Mouse (Mus musculus): ENCODE measurements around the gene Usf3. TPM values are rescaled to one million over a fixed set of nuclear protein-coding genes. Genes with fewer than 3 reads are reported as not detected.

Gene Usf3
- polyA plus RNA-seq, 1 experiment from 2014 or later: 5.8 TPM

DNA sequence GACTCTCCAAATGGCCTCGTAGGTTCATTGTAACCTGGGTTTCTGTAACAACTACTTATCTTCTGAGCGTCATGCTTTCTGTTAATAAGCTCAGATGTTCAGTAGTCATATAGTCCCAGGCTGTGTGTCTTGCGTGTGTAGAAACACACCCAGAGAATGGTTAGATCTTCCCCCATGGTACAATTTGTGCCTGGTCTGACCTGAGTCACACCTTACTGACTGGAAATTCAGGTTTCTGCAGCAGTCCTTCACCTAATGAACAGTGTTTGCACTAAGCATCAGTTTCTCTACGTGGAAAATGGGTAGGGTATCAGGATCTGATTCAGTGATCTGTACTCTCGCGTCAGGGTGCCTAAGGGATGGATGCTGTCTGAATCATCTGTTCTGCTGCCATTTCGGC, 60.0 kb downstream of the Usf3 start:
- Histone ChIP-seq H3K36me3 (ENCODE audit: control insufficient read depth, insufficient read depth, low read length) (no peaks in the 10 kb centered on the region), H3K4me2 (ENCODE audit: low read depth, low read length, severe bottlenecking) (no peak overlapping the region), H3K4me1 (replicated peaks; ENCODE audit: control insufficient read depth, insufficient read depth, low read length) (no peaks in the 10 kb centered on the region), H3K27ac (ENCODE audit: low read depth, low read length) (no peak overlapping the region), H3K4me3 (ENCODE audit: low read depth, low read length) (no peak overlapping the region), H3K9ac (ENCODE audit: low read length) (no peak overlapping the region), H3K27me3 (ENCODE audit: control insufficient read depth, insufficient read depth, low read length) (no peaks in the 10 kb centered on the region), H3K9me3 (ENCODE audit: control insufficient read depth, low read length) (no peaks in the 10 kb centered on the region)
- DNase-seq (ENCODE audit: low spot score) (no peak), ATAC-seq (replicated peaks; ENCODE audit: low FRiP score) (no peak)
- 92% methylated on average over 7 of the region's 7 CpGs for WGBS

DNA sequence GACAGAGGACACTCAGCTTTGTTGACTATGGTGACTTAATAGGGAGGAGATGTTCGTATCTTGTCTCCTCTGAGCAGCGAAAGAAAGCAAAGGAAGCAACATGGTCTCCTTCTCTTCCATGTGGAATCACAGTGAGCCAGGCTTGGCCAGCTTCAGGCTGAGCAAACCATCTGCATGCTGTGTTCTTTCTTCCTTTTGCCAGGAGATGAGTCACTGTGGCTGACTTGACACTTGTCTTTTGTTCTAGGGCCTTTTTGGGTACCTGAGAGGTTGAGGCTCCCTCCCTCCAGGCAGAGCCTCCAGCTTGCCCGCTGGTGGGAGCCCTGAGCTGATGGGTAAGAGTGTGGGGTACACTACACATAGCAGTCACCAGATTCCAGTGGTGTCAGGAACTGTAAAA, 64.8 kb downstream of the Usf3 start:
- H3K4me2 ChIP-seq (ENCODE audit: low read depth, low read length, severe bottlenecking): no peak overlapping the region
- H3K27me3 ChIP-seq (ENCODE audit: control insufficient read depth, insufficient read depth, low read length): no peaks in the 10 kb centered on the region
- H3K4me3 ChIP-seq (ENCODE audit: low read depth, low read length): no peak overlapping the region
- DNase-seq (ENCODE audit: low spot score): no peak
- 75% methylated on average over 3 of the region's 3 CpGs for WGBS
- no peaks in the 10 kb centered on the region for H3K9me3 ChIP-seq (ENCODE audit: control insufficient read depth, low read length)
- H3K9ac ChIP-seq (ENCODE audit: low read length): no peak overlapping the region
- no peak for ATAC-seq (replicated peaks; ENCODE audit: low FRiP score)
- H3K27ac ChIP-seq (ENCODE audit: low read depth, low read length): no peak overlapping the region
- H3K4me1 ChIP-seq (replicated peaks; ENCODE audit: control insufficient read depth, insufficient read depth, low read length): no peaks in the 10 kb centered on the region
- H3K36me3 ChIP-seq (ENCODE audit: control insufficient read depth, insufficient read depth, low read length): no peaks in the 10 kb centered on the region

DNA sequence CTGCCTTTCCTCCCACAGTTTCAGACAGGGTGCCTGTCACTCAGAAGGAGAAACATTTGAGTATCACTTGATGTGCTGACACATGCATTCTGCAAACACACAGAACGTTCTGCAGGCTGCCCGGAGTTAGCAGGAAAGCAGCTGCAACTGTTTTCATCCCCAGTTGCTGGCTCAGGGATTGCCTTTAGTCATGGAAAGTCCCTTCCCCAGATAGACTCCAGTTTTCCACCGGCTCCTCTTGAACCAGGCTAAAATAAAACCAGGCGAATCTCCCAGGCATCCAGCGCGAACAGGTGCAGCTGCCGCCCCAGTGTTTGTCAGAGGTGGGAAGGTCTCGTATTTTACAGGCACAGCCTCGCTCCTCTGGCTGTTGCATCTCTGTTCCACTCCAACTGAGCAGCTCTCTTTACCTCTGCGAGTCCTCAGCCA, 65.8 kb downstream of the Usf3 start:
- no peak overlapping the region for H3K4me3 ChIP-seq (ENCODE audit: low read depth, low read length)
- H3K36me3 ChIP-seq (ENCODE audit: control insufficient read depth, insufficient read depth, low read length): no peaks in the 10 kb centered on the region
- no peaks in the 10 kb centered on the region for H3K9me3 ChIP-seq (ENCODE audit: control insufficient read depth, low read length)
- DNase-seq (ENCODE audit: low spot score) (no peak), ATAC-seq (replicated peaks; ENCODE audit: low FRiP score) (no peak)
- 66% methylated on average over 10 of the region's 10 CpGs for WGBS
- no peak overlapping the region for H3K4me2 ChIP-seq (ENCODE audit: low read depth, low read length, severe bottlenecking)
- H3K27me3 ChIP-seq (ENCODE audit: control insufficient read depth, insufficient read depth, low read length): no peaks in the 10 kb centered on the region
- H3K4me1 ChIP-seq (replicated peaks; ENCODE audit: control insufficient read depth, insufficient read depth, low read length): no peaks in the 10 kb centered on the region
- no peak overlapping the region for H3K9ac ChIP-seq (ENCODE audit: low read length)
- no peak overlapping the region for H3K27ac ChIP-seq (ENCODE audit: low read depth, low read length)

DNA sequence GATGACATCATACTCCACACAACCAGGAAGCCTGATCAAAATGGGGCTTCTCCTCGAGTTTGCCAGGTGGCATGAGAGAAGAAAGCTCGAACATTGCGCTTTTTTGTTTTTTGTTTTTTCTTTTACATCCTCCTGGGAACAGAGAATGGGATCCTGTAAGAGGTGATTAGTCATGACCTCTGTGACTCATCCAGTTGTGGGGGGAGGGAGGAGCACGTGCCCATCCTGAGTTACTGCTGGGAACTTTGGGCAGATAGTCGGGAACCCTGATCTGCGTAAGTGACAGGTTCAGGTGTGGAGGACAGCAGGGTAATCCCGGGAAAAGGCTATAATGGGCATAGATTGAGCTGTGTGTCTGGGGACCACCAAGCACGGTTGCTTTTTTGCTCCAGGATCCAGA, 67.4 kb downstream of the Usf3 start:
- Histone ChIP-seq H3K36me3 (ENCODE audit: control insufficient read depth, insufficient read depth, low read length) (no peaks in the 10 kb centered on the region), H3K4me2 (ENCODE audit: low read depth, low read length, severe bottlenecking) (no peak overlapping the region), H3K9ac (ENCODE audit: low read length) (no peak overlapping the region), H3K9me3 (ENCODE audit: control insufficient read depth, low read length) (no peaks in the 10 kb centered on the region), H3K4me3 (ENCODE audit: low read depth, low read length) (no peak overlapping the region), H3K27me3 (ENCODE audit: control insufficient read depth, insufficient read depth, low read length) (no peaks in the 10 kb centered on the region), H3K4me1 (replicated peaks; ENCODE audit: control insufficient read depth, insufficient read depth, low read length) (no peaks in the 10 kb centered on the region), H3K27ac (ENCODE audit: low read depth, low read length) (no peak overlapping the region)
- WGBS: 77% methylated on average over 8 of the region's 8 CpGs
- ATAC-seq (replicated peaks; ENCODE audit: low FRiP score) (no peak), DNase-seq (ENCODE audit: low spot score) (no peak)

DNA sequence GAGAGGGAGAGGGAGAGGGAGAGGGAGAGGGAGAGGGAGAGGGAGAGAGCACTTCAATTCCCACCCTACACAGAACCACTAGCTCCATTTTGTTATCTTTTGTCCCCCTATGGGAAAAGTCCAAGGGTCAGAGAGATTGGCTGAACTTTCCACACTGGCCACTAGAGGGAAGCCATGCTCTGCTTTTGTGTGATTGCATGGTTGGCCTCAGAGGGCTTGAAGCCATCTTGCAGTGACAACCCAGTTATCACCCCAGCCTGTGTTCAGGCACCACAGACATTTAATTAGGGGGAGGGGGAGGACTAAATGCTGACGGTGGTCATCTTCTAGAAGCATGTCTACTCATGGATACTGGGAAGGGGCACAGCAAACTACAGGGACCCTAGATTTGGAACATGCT, 69.6 kb downstream of the Usf3 start:
- Histone ChIP-seq H3K4me1 (replicated peaks; ENCODE audit: control insufficient read depth, insufficient read depth, low read length) (no peaks in the 10 kb centered on the region), H3K27ac (ENCODE audit: low read depth, low read length) (no peak overlapping the region), H3K36me3 (ENCODE audit: control insufficient read depth, insufficient read depth, low read length) (no peaks in the 10 kb centered on the region), H3K4me2 (ENCODE audit: low read depth, low read length, severe bottlenecking) (no peak overlapping the region), H3K4me3 (ENCODE audit: low read depth, low read length) (no peak overlapping the region), H3K27me3 (ENCODE audit: control insufficient read depth, insufficient read depth, low read length) (no peaks in the 10 kb centered on the region), H3K9ac (ENCODE audit: low read length) (no peak overlapping the region), H3K9me3 (ENCODE audit: control insufficient read depth, low read length) (no peaks in the 10 kb centered on the region)
- 0% methylated on average over 1 of the region's 1 CpGs for WGBS
- peak; percentile 79 for ATAC-seq (replicated peaks; ENCODE audit: low FRiP score)
- peak; percentile 83 for DNase-seq (ENCODE audit: low spot score)

DNA sequence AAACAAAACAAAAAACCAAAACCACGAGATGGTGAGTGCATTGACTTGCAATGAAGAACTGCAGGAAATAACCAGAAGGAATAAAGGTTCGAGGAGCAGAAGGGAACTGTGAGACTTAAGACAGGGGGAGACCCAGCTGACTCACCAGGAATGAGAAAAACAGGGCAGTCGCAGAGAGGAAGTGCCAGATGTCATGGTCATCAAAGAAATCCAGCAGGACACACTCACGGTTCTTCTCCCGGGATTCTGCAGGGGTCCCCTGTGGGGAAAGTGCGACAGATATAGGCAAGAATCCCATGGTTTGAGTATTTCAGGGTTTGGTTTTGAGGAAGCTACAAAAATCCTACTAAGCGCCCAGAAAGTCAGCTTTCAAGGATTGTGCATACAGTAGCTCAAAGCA, 70.3 kb downstream of the Usf3 start:
- Histone ChIP-seq H3K9ac (ENCODE audit: low read length) (no peak overlapping the region), H3K27me3 (ENCODE audit: control insufficient read depth, insufficient read depth, low read length) (no peaks in the 10 kb centered on the region), H3K4me2 (ENCODE audit: low read depth, low read length, severe bottlenecking) (no peak overlapping the region), H3K9me3 (ENCODE audit: control insufficient read depth, low read length) (no peaks in the 10 kb centered on the region), H3K36me3 (ENCODE audit: control insufficient read depth, insufficient read depth, low read length) (no peaks in the 10 kb centered on the region), H3K27ac (ENCODE audit: low read depth, low read length) (no peak overlapping the region), H3K4me1 (replicated peaks; ENCODE audit: control insufficient read depth, insufficient read depth, low read length) (no peaks in the 10 kb centered on the region), H3K4me3 (ENCODE audit: low read depth, low read length) (no peak overlapping the region)
- DNase-seq (ENCODE audit: low spot score) (no peak), ATAC-seq (replicated peaks; ENCODE audit: low FRiP score) (no peak)
- WGBS: 85% methylated on average over 7 of the region's 7 CpGs

DNA sequence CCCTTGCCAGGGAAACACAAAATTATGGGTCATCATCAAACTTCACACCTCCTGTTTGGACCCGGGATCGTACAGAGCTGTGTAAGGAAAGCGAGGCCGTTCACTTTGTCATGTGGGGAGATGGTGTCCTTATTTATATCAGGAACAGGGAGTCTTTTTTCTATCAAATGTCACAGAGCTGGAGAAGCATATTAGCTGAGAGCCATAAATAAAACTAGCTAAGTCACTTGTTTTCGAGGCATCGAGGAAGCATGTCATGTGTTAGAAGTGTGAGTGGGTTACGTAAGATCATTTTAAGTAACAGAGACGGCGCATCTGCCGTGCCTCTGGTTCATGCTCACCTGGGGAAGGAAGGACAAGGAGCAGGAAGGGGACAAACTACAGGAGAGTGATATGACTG, 76.9 kb downstream of the Usf3 start:
- ATAC-seq (replicated peaks; ENCODE audit: low FRiP score): no peak
- 93% methylated on average over 10 of the region's 10 CpGs for WGBS
- no peaks in the 10 kb centered on the region for H3K27me3 ChIP-seq (ENCODE audit: control insufficient read depth, insufficient read depth, low read length)
- H3K36me3 ChIP-seq (ENCODE audit: control insufficient read depth, insufficient read depth, low read length): no peaks in the 10 kb centered on the region
- no peaks in the 10 kb centered on the region for H3K4me1 ChIP-seq (replicated peaks; ENCODE audit: control insufficient read depth, insufficient read depth, low read length)
- no peak overlapping the region for H3K4me2 ChIP-seq (ENCODE audit: low read depth, low read length, severe bottlenecking)
- no peak for DNase-seq (ENCODE audit: low spot score)
- H3K27ac ChIP-seq (ENCODE audit: low read depth, low read length): no peak overlapping the region
- no peaks in the 10 kb centered on the region for H3K9me3 ChIP-seq (ENCODE audit: control insufficient read depth, low read length)
- no peak overlapping the region for H3K9ac ChIP-seq (ENCODE audit: low read length)
- no peak overlapping the region for H3K4me3 ChIP-seq (ENCODE audit: low read depth, low read length)

DNA sequence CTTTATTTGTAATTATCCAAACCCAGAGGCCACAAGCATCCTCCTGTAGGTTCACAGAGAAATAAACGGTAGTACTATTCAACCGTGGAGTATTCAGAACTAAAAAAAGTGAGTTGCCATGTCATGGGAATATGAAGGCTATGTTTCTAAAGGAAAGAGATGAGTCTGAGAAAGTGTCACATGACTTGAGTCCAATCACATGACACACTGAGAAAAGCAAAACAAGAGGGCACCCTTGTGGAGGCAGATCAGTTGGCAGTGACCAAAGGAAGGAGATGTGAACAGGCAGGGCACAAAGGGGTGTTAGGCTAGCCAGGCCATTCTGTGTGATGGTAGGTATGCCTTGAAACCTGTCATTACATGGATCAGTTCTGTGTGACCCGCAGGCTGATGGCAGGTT, 79.7 kb downstream of the Usf3 start:
- Histone ChIP-seq H3K4me1 (replicated peaks; ENCODE audit: control insufficient read depth, insufficient read depth, low read length) (no peaks in the 10 kb centered on the region), H3K9ac (ENCODE audit: low read length) (no peak overlapping the region), H3K36me3 (ENCODE audit: control insufficient read depth, insufficient read depth, low read length) (no peaks in the 10 kb centered on the region), H3K9me3 (ENCODE audit: control insufficient read depth, low read length) (no peaks in the 10 kb centered on the region), H3K4me3 (ENCODE audit: low read depth, low read length) (no peak overlapping the region), H3K27me3 (ENCODE audit: control insufficient read depth, insufficient read depth, low read length) (no peaks in the 10 kb centered on the region), H3K4me2 (ENCODE audit: low read depth, low read length, severe bottlenecking) (no peak overlapping the region), H3K27ac (ENCODE audit: low read depth, low read length) (no peak overlapping the region)
- ATAC-seq (replicated peaks; ENCODE audit: low FRiP score) (no peak), DNase-seq (ENCODE audit: low spot score) (no peak)
- 90% methylated on average over 3 of the region's 3 CpGs for WGBS

DNA sequence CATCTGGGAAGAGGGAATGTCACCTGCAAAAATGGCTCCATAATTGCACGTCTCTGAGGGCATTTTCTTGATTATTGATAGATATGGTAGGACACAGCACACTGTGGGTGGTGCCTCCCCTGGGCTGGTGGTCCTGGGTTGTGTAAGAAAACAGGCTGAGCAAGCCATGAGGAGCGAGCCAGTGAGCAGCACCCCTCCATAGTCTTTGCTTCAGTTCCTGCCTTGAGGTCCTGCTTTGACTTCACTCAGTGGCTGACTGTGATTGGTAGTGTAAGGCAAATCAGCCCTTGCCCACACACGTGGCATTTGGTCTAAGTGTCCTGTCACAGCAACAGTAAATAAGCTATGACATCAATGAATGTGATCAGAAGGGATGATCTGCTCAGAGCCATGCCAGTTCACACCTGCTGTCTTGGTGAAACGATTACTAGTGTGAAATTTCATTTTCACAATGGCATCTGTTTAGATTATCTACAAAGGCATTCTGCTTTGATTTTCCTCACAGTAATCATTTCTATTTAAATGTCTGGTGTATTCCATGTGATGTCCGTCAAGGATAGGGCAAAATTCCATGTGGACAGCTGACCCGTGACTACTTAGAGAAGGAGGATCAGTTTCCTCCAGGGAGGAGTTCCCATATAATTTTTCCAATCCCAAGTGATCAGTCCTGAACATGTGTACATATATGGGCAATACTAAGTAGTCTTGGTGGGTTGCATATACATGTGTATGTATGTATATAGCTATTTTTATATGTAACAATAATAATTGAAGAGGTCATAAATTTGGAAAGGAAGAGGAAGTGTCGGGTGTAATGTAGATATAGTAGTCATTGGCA, 81.0 kb downstream of the Usf3 start:
- no peak overlapping the region for H3K4me2 ChIP-seq (ENCODE audit: low read depth, low read length, severe bottlenecking)
- H3K4me1 ChIP-seq (replicated peaks; ENCODE audit: control insufficient read depth, insufficient read depth, low read length): no peaks in the 10 kb centered on the region
- no peaks in the 10 kb centered on the region for H3K36me3 ChIP-seq (ENCODE audit: control insufficient read depth, insufficient read depth, low read length)
- no peak overlapping the region for H3K27ac ChIP-seq (ENCODE audit: low read depth, low read length)
- ATAC-seq (replicated peaks; ENCODE audit: low FRiP score) (no peak), DNase-seq (ENCODE audit: low spot score) (no peak)
- 79% methylated on average over 7 of the region's 7 CpGs for WGBS
- H3K4me3 ChIP-seq (ENCODE audit: low read depth, low read length): no peak overlapping the region
- H3K9me3 ChIP-seq (ENCODE audit: control insufficient read depth, low read length): no peaks in the 10 kb centered on the region
- H3K9ac ChIP-seq (ENCODE audit: low read length): no peak overlapping the region
- H3K27me3 ChIP-seq (ENCODE audit: control insufficient read depth, insufficient read depth, low read length): no peaks in the 10 kb centered on the region

Measured in forebrain, embryonic 11.5 days (tissue).